Mouse (Mus musculus) myocyte (in vitro differentiated cells): ENCODE results near the gene Neo1. TPM values are rescaled to one million over a fixed set of nuclear protein-coding genes. Genes with fewer than 3 reads are reported as not detected.

Source experiments
- H3K27me3 ChIP-seq: one replicate; pipeline ENCODE4 v1.6.1; 2011; ENCODE audit not compliant: control insufficient read depth, insufficient read depth, insufficient read length
- H3K36me3 ChIP-seq: one replicate; pipeline ENCODE4 v1.6.1; 2011; ENCODE audit not compliant: control insufficient read depth, insufficient read depth
- H3K4me2 ChIP-seq: one replicate; pipeline ENCODE4 v1.6.1; 2011; ENCODE audit warnings: low read depth, control low read depth
- H3K4me3 ChIP-seq: one replicate; pipeline ENCODE4 v1.5.1; 2011; ENCODE audit warnings: mild to moderate bottlenecking, control low read depth, moderate library complexity
- H3K79me2 ChIP-seq: one replicate; pipeline ENCODE4 v1.6.1; 2011; ENCODE audit not compliant: control insufficient read depth, insufficient read depth
- H3ac ChIP-seq: one replicate; pipeline ENCODE4 v1.6.1; 2011; ENCODE audit not compliant: control insufficient read depth, insufficient read length
- CEBPB ChIP-seq: IDR thresholded peaks from 2 replicates; pipeline ENCODE4 v1.6.1; 2011; ENCODE audit warnings: mild to moderate bottlenecking, moderate library complexity; ENCODE audit not compliant: poor library complexity, insufficient read depth, severe bottlenecking
- E2F4 ChIP-seq: IDR thresholded peaks from one replicate; pipeline ENCODE4 v1.6.1; 2011; ENCODE audit warnings: mild to moderate bottlenecking, control low read depth, moderate library complexity; ENCODE audit not compliant: insufficient read depth
- MAX ChIP-seq: IDR thresholded peaks from one replicate; pipeline ENCODE4 v1.6.1; 2011; ENCODE audit warnings: low read depth, mild to moderate bottlenecking, control low read depth
- MYOD1 ChIP-seq, 3 experiments: IDR thresholded peaks; one replicate each; pipeline ENCODE4 v1.6.1; 2011; ENCODE audit warnings: control low read depth in 2 of 3, low read depth in 2 of 3, mild to moderate bottlenecking in 2 of 3, moderate library complexity in 1 of 3; ENCODE audit not compliant: insufficient read length in 2 of 3, control insufficient read depth in 1 of 3
- MYOG ChIP-seq, 3 experiments: IDR thresholded peaks; one replicate each; pipeline ENCODE4 v1.6.1; 2011; ENCODE audit warnings: control low read depth in 2 of 3, low read depth in 2 of 3, mild to moderate bottlenecking in 2 of 3; ENCODE audit not compliant: insufficient read length in 2 of 3, control insufficient read depth in 1 of 3, insufficient read depth in 1 of 3
- POLR2A ChIP-seq: IDR thresholded peaks from one replicate; pipeline ENCODE4 v1.6.1; 2011; ENCODE audit warnings: low read depth, mild to moderate bottlenecking, control low read depth, moderate library complexity; ENCODE audit not compliant: insufficient read length
- POLR2AphosphoS2 ChIP-seq: IDR thresholded peaks from one replicate; pipeline ENCODE4 v1.6.1; 2011; ENCODE audit warnings: low read depth, control low read depth; ENCODE audit not compliant: insufficient read length
- REST ChIP-seq: IDR thresholded peaks from one replicate; pipeline ENCODE4 v1.6.1; 2011; ENCODE audit warnings: mild to moderate bottlenecking, control low read depth, moderate library complexity; ENCODE audit not compliant: insufficient read depth, insufficient read length
- SRF ChIP-seq: IDR thresholded peaks from one replicate; pipeline ENCODE4 v1.6.1; 2011; ENCODE audit warnings: low read depth; ENCODE audit not compliant: control insufficient read depth, insufficient read length
- TCF12 ChIP-seq: IDR thresholded peaks from one replicate; pipeline ENCODE4 v1.6.1; 2011; ENCODE audit warnings: mild to moderate bottlenecking, control low read depth; ENCODE audit not compliant: poor library complexity, insufficient read depth, severe bottlenecking
- TCF3 ChIP-seq: IDR thresholded peaks from one replicate; pipeline ENCODE4 v1.6.1; 2011; ENCODE audit warnings: low read depth, control low read depth; ENCODE audit not compliant: insufficient read length
- USF1 ChIP-seq: IDR thresholded peaks from one replicate; pipeline ENCODE4 v1.6.1; 2011; ENCODE audit warnings: low read depth, mild to moderate bottlenecking, control low read depth, moderate library complexity
- polyA plus RNA-seq: library from polyadenylated mRNA; unstranded; fragments of >200 nt; fragmentation: generic; extraction: Trizol; gene quantifications from one replicate; pipeline ENCODE4 v1.2.1, GENCODE M21; 2012; ENCODE audit warnings: missing spikeins

Gene Neo1
- polyA plus RNA-seq, 1 experiment = 36.8 TPM

DNA sequence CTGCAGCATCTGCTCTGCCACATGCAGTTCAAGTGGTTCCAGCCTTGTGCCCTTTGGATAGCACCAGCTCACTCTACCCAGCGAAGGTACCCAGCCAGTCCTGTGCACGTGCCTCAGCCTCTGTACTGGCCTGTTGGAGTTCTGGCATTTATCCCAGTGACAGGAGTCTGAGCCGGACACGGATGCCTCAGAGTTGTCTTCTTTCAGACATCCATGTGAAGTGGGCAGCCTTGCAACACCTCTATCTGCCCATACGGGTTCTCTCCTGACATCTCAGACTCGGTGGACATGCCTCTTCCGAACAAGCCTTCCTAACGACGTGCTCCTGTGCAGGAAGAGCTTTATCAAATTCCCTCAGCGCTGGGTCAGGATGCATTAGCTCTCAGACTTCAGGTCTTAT, 165.1 kb downstream of the Neo1 start:
- TF ChIP-seq MAX (no peak), TCF3 (no peak), REST (no peak), CEBPB (no peak), E2F4 (no peak)
- no peaks in the 10 kb centered on the region for H3K27me3 ChIP-seq
- no peak overlapping the region for H3ac ChIP-seq
- H3K36me3 ChIP-seq = peaks cover 5% of the 10 kb centered on the region
- H3K79me2 ChIP-seq = no peaks in the 10 kb centered on the region
- no peak overlapping the region for H3K4me3 ChIP-seq
- no peak overlapping the region for H3K4me2 ChIP-seq

DNA sequence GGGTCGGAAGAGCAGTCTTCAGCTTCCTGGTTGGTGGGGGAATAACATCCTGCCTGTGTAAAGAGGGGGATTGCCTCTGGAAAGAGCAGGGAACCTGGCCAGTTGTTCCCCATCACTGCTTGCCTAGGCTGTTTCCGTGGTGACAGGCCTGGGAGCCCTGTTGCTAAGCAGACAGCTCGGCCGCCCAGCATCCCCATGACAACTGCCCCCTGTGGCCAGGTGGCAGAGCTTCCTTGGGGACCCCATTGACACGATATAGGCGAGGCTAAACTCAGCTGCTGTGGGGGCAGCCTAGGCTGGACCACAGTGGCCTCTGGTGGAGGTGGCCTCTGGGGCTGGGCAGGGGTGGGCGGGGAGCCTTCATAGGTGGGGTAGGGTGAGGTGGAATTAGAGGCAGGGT, 172.4 kb downstream of the Neo1 start:
- H3K27me3 ChIP-seq = peaks cover 12% of the 10 kb centered on the region
- no peaks in the 10 kb centered on the region for H3K79me2 ChIP-seq
- no peak overlapping the region for H3K4me3 ChIP-seq
- H3K4me2 ChIP-seq = no peak overlapping the region
- no peaks in the 10 kb centered on the region for H3K36me3 ChIP-seq
- H3ac ChIP-seq = no peak overlapping the region
- TF ChIP-seq MYOG (IDR thresholded peaks at IDR 0.05; ENCODE audit: control insufficient read depth in 1 of 3, insufficient read depth in 1 of 3, insufficient read length in 2 of 3, low read depth in 2 of 3) (no peak), MYOD1 (IDR thresholded peaks at IDR 0.05; ENCODE audit: control insufficient read depth in 1 of 3, insufficient read length in 2 of 3, low read depth in 2 of 3) (no peak), TCF3 (no peak), CEBPB (no peak), POLR2A (no peak), POLR2AphosphoS2 (no peak), REST (no peak), TCF12 (no peak), USF1 (no peak), SRF (no peak), E2F4 (no peak)

GRCm38 (mm10) chr9:58859080-58859635, 177.1 kb downstream of the Neo1 start:
- peaks cover 12% of the 10 kb centered on the region for H3K27me3 ChIP-seq
- no peak for TF ChIP-seq TCF12
- TF ChIP-seq TCF3 = no peak
- TF ChIP-seq MYOG (IDR thresholded peaks at IDR 0.05; ENCODE audit: control insufficient read depth in 1 of 3, insufficient read depth in 1 of 3, insufficient read length in 2 of 3, low read depth in 2 of 3) = no peak
- TF ChIP-seq USF1 = no peak
- no peak for TF ChIP-seq E2F4
- no peak for TF ChIP-seq REST
- no peak for TF ChIP-seq CEBPB
- no peak for TF ChIP-seq POLR2A
- no peak for TF ChIP-seq POLR2AphosphoS2
- no peak for TF ChIP-seq MYOD1 (IDR thresholded peaks at IDR 0.05; ENCODE audit: control insufficient read depth in 1 of 3, insufficient read length in 2 of 3, low read depth in 2 of 3)
- TF ChIP-seq MAX = no peak
- TF ChIP-seq SRF = no peak
- no peak overlapping the region for H3K4me2 ChIP-seq
- H3ac ChIP-seq = no peak overlapping the region
- H3K4me3 ChIP-seq = no peak overlapping the region
- no peaks in the 10 kb centered on the region for H3K36me3 ChIP-seq
- H3K79me2 ChIP-seq = no peaks in the 10 kb centered on the region

DNA sequence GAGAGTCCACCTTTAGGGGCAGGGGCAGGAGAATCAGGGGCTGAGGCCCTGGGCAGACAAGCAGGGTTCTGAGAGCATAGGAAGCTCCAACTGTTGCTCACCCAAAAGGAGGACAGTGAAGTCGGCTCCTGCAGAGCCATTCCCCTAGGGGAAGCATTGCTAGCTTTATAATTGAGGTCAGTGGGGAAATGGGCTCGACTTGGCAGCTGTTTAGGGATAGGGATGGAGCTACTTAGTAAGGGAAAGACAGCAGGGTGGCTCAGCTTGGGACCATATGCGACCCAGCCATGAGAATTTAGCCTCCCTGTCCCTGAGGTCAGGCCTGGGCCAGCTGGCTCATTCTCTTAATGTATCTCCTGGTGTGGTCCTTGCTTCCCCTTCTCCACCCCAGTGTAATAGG, 181.3 kb downstream of the Neo1 start:
- Histone ChIP-seq H3ac (no peak overlapping the region), H3K4me2 (no peak overlapping the region), H3K27me3 (peaks cover 45% of the 10 kb centered on the region), H3K36me3 (no peaks in the 10 kb centered on the region), H3K4me3 (no peak overlapping the region), H3K79me2 (no peaks in the 10 kb centered on the region)
- TF ChIP-seq TCF3 (no peak), SRF (no peak), MYOG (IDR thresholded peaks at IDR 0.05; ENCODE audit: control insufficient read depth in 1 of 3, insufficient read depth in 1 of 3, insufficient read length in 2 of 3, low read depth in 2 of 3) (no peak), MAX (no peak), POLR2A (no peak), CEBPB (no peak), POLR2AphosphoS2 (no peak), TCF12 (no peak), USF1 (no peak), MYOD1 (IDR thresholded peaks at IDR 0.05; ENCODE audit: control insufficient read depth in 1 of 3, insufficient read length in 2 of 3, low read depth in 2 of 3) (no peak)

DNA sequence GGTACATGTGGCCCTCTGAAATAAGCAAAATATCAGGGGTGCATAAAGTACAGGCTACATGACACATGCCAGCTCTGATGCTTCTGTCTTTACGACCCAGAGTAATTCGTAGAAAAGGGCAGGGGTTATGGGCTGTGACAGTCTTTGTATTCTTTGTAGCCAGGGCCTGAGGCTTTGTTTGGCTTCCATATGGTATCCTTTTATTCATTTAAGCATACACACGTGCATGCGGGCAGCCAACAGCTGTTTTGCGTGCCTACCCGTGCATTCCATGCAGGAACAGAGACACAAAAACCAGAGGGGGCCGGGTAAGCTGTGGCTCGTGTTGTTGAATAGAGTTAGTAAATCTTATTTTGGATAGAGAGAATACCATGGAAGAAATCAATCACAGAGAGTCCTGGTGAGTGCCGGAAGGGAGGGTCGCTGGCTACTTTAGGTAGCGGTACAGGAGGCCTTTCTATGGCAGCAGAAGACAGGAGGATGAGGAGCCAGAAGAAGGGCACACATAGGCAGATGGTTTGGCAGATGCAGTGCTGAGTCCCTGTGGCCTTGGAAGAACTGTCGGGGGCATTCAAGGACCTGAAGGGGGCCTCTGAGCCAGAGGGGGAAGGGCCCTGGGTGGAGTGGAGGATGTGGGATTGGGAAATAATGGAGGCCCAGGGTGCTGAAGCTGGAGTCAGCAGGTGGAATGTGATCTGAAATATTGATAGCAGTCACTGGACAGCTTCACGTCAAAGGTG, 186.5 kb downstream of the Neo1 start:
- H3K27me3 ChIP-seq = peaks cover 75% of the 10 kb centered on the region
- H3K36me3 ChIP-seq = no peaks in the 10 kb centered on the region
- H3K4me2 ChIP-seq = no peak overlapping the region
- H3ac ChIP-seq = no peak overlapping the region
- TF ChIP-seq MYOG (IDR thresholded peaks at IDR 0.05; ENCODE audit: control insufficient read depth in 1 of 3, insufficient read depth in 1 of 3, insufficient read length in 2 of 3, low read depth in 2 of 3) (no peak), TCF12 (no peak), MYOD1 (IDR thresholded peaks at IDR 0.05; ENCODE audit: control insufficient read depth in 1 of 3, insufficient read length in 2 of 3, low read depth in 2 of 3) (no peak), REST (no peak), SRF (no peak), MAX (no peak), TCF3 (no peak), POLR2AphosphoS2 (no peak), CEBPB (no peak), USF1 (no peak), E2F4 (no peak), POLR2A (no peak)
- H3K4me3 ChIP-seq = no peak overlapping the region
- no peaks in the 10 kb centered on the region for H3K79me2 ChIP-seq
